In genomic region chr9:118693256-118693655, GRCm38 (mm10) we compare ENCODE assay signal across 9 mouse cellular contexts.
A peak's percentile ranks its signal among the peaks of the same experiment; 100 is the strongest.
DNase-seq lines count a peak whose midpoint lies in the region; ATAC-seq lines count a peak whose summit lies in the region.
"Had no signal": no experiment of that assay in that cellular context is flagged by ENCODE, and none has a peak within 500 bp of the region (broad histone marks: within the 10 kb centered on the region; RNA-seq: fewer than 3 reads in every experiment).

No protein-coding gene starts in this region.

- H3K27ac ChIP-seq in heart, embryonic 11.5 days (ENCODE audit: low read depth, low read length) = no peak overlapping the region
- peak overlapping the region; percentile 6; the same call in 1 of the 2 replicates for H3K27ac ChIP-seq in embryonic facial prominence, embryonic 14.5 days (replicated peaks; ENCODE audit: low read depth, low read length)
- H3K27ac ChIP-seq in hindbrain, embryonic 13.5 days = no peak overlapping the region
- H3K27ac ChIP-seq: neural tube, embryonic 12.5 days had no signal

- H3K4me2 ChIP-seq in heart, embryonic 11.5 days = no peak overlapping the region
- no peak overlapping the region for H3K4me2 ChIP-seq in embryonic facial prominence, embryonic 14.5 days (ENCODE audit: low read depth, low read length)
- H3K4me2 ChIP-seq in hindbrain, embryonic 13.5 days = no peak overlapping the region
- H3K4me2 ChIP-seq: neural tube, embryonic 12.5 days had no signal

- 79% methylated on average over 11 of the region's 11 CpGs for WGBS in heart, embryonic 11.5 days (ENCODE audit: insufficient replicate concordance)
- WGBS in embryonic facial prominence, embryonic 14.5 days = 65% methylated on average over 11 of the region's 11 CpGs
- 89% methylated on average over 11 of the region's 11 CpGs for WGBS in hindbrain, embryonic 13.5 days

- peak; percentile 98 for DNase-seq in heart, adult 11 months
- peak; percentile 73 for DNase-seq in embryonic facial prominence, embryonic 14.5 days (ENCODE audit: low spot score)
- DNase-seq in heart, postnatal 10 days = peak; percentile 84 to 90
- DNase-seq in lung, postnatal 36 days = peak; percentile 32
- DNase-seq in spleen, adult 12 weeks (ENCODE audit: low spot score) = no peak

- no peaks in the 10 kb centered on the region for H3K27me3 ChIP-seq in heart, embryonic 11.5 days (ENCODE audit: control insufficient read depth, insufficient read depth, low read length)
- no peaks in the 10 kb centered on the region for H3K27me3 ChIP-seq in embryonic facial prominence, embryonic 14.5 days (replicated peaks; ENCODE audit: control insufficient read depth, insufficient read depth, low read length)
- no peaks in the 10 kb centered on the region for H3K27me3 ChIP-seq in hindbrain, embryonic 13.5 days
- H3K27me3 ChIP-seq: neural tube, embryonic 12.5 days had no signal

- H3K9ac ChIP-seq in heart, embryonic 11.5 days (ENCODE audit: low read depth, low read length) = no peak overlapping the region
- no peak overlapping the region for H3K9ac ChIP-seq in embryonic facial prominence, embryonic 14.5 days (ENCODE audit: low read depth, low read length)
- H3K9ac ChIP-seq in hindbrain, embryonic 13.5 days = no peak overlapping the region
- H3K9ac ChIP-seq: neural tube, embryonic 12.5 days had no signal

- intact Hi-C loops in heart, postnatal 10 days (cut with DNase I) = no loop called here

- no peaks in the 10 kb centered on the region for H3K36me3 ChIP-seq in heart, embryonic 11.5 days (ENCODE audit: control insufficient read depth, insufficient read depth, low read length)
- H3K36me3 ChIP-seq in embryonic facial prominence, embryonic 14.5 days (ENCODE audit: control insufficient read depth, insufficient read depth, low read length) = peaks cover 11% of the 10 kb centered on the region; the same call in 1 of the 2 replicates
- H3K36me3 ChIP-seq in hindbrain, embryonic 13.5 days = no peaks in the 10 kb centered on the region
- H3K36me3 ChIP-seq: neural tube, embryonic 12.5 days had no signal

- no peak for ATAC-seq in heart, embryonic 11.5 days (replicated peaks; ENCODE audit: insufficient number of reproducible peaks, low FRiP score, low TSS enrichment)
- ATAC-seq in embryonic facial prominence, embryonic 14.5 days (ENCODE audit: low read depth) = no peak
- ATAC-seq in hindbrain, embryonic 13.5 days (ENCODE audit: low FRiP score) = no peak
- no peak for ATAC-seq in monocyte, adult 5-6 weeks (replicated peaks; ENCODE audit: insufficient number of reproducible peaks, low FRiP score, low TSS enrichment, poor library complexity, severe bottlenecking)

- H3K4me3 ChIP-seq in heart, embryonic 11.5 days (ENCODE audit: low read depth, low read length) = no peak overlapping the region
- no peak overlapping the region for H3K4me3 ChIP-seq in embryonic facial prominence, embryonic 14.5 days (ENCODE audit: low read depth, low read length)
- no peak overlapping the region for H3K4me3 ChIP-seq in hindbrain, embryonic 13.5 days
- H3K4me3 ChIP-seq: neural tube, embryonic 12.5 days had no signal

- H3K4me1 ChIP-seq in heart, embryonic 11.5 days (ENCODE audit: control insufficient read depth, insufficient read depth, low read length) = peaks cover 10% of the 10 kb centered on the region
- H3K4me1 ChIP-seq in embryonic facial prominence, embryonic 14.5 days (ENCODE audit: control insufficient read depth, insufficient read depth, low read length) = peaks cover 40% of the 10 kb centered on the region
- H3K4me1 ChIP-seq in hindbrain, embryonic 13.5 days (replicated peaks) = peaks cover 13% of the 10 kb centered on the region

- H3K9me3 ChIP-seq in heart, embryonic 11.5 days (replicated peaks; ENCODE audit: control insufficient read depth, low read length) = no peaks in the 10 kb centered on the region
- H3K9me3 ChIP-seq in embryonic facial prominence, embryonic 14.5 days (ENCODE audit: control insufficient read depth, low read length) = no peaks in the 10 kb centered on the region
- no peaks in the 10 kb centered on the region for H3K9me3 ChIP-seq in hindbrain, embryonic 13.5 days
- H3K9me3 ChIP-seq: neural tube, embryonic 12.5 days had no signal
